Mouse (Mus musculus): ENCODE measurements around the gene Sdk1. TPM values are rescaled to one million over a fixed set of nuclear protein-coding genes. Genes with fewer than 3 reads are reported as not detected.

The Sdk1 gene
- polyA plus RNA-seq, 1 experiment, result 1.6 TPM

- H3K27ac ChIP-seq (ENCODE audit: control insufficient read depth, insufficient read depth, low read length), result no peak overlapping the region
- no peaks in the 10 kb centered on the region for H3K27me3 ChIP-seq (ENCODE audit: control insufficient read depth, insufficient read depth, low read length)
- no peaks in the 10 kb centered on the region for H3K4me1 ChIP-seq (replicated peaks; ENCODE audit: control insufficient read depth, insufficient read depth, low read length)
- H3K4me3 ChIP-seq (ENCODE audit: control insufficient read depth, insufficient read depth, low read length), result no peak overlapping the region
- TF ChIP-seq CTCF (IDR thresholded peaks at IDR 0.05; ENCODE audit: borderline replicate concordance, control insufficient read depth, extremely low read depth, insufficient read depth, low read length, poor library complexity) (no peak), POLR2A (IDR thresholded peaks at IDR 0.05; ENCODE audit: control insufficient read depth, extremely low read depth, insufficient read depth, low read length, poor library complexity) (no peak)
- 43% methylated on average over 8 of the region's 8 CpGs for WGBS
- DNase-seq, result no peak
- H3K36me3 ChIP-seq (ENCODE audit: control insufficient read depth, insufficient read depth, low read length), result no peaks in the 10 kb centered on the region
These were observed 301.8 kb downstream of the Sdk1 start for GRCm38 (mm10) chr5:141542890-141543666.

GRCm38 (mm10) chr5:141553444-141553843, 312.2 kb downstream of the Sdk1 start:
- no peaks in the 10 kb centered on the region for H3K4me1 ChIP-seq (replicated peaks; ENCODE audit: control insufficient read depth, insufficient read depth, low read length)
- H3K36me3 ChIP-seq (ENCODE audit: control insufficient read depth, insufficient read depth, low read length), result no peaks in the 10 kb centered on the region
- DNase-seq, result no peak
- WGBS, result 87% methylated on average over 9 of the region's 9 CpGs
- no peak overlapping the region for H3K27ac ChIP-seq (ENCODE audit: control insufficient read depth, insufficient read depth, low read length)
- TF ChIP-seq POLR2A (IDR thresholded peaks at IDR 0.05; ENCODE audit: control insufficient read depth, extremely low read depth, insufficient read depth, low read length, poor library complexity) (no peak), CTCF (IDR thresholded peaks at IDR 0.05; ENCODE audit: borderline replicate concordance, control insufficient read depth, extremely low read depth, insufficient read depth, low read length, poor library complexity) (no peak)
- H3K4me3 ChIP-seq (ENCODE audit: control insufficient read depth, insufficient read depth, low read length), result no peak overlapping the region
- H3K27me3 ChIP-seq (ENCODE audit: control insufficient read depth, insufficient read depth, low read length), result no peaks in the 10 kb centered on the region

- no peaks in the 10 kb centered on the region for H3K36me3 ChIP-seq (ENCODE audit: control insufficient read depth, insufficient read depth, low read length)
- H3K27ac ChIP-seq (ENCODE audit: control insufficient read depth, insufficient read depth, low read length), result no peak overlapping the region
- WGBS, result 87% methylated on average over 4 of the region's 4 CpGs
- H3K27me3 ChIP-seq (ENCODE audit: control insufficient read depth, insufficient read depth, low read length), result no peaks in the 10 kb centered on the region
- H3K4me1 ChIP-seq (replicated peaks; ENCODE audit: control insufficient read depth, insufficient read depth, low read length), result no peaks in the 10 kb centered on the region
- TF ChIP-seq POLR2A (IDR thresholded peaks at IDR 0.05; ENCODE audit: control insufficient read depth, extremely low read depth, insufficient read depth, low read length, poor library complexity) (no peak), CTCF (IDR thresholded peaks at IDR 0.05; ENCODE audit: borderline replicate concordance, control insufficient read depth, extremely low read depth, insufficient read depth, low read length, poor library complexity) (no peak)
- no peak overlapping the region for H3K4me3 ChIP-seq (ENCODE audit: control insufficient read depth, insufficient read depth, low read length)
- DNase-seq, result no peak
These were observed 317.4 kb downstream of the Sdk1 start for GRCm38 (mm10) chr5:141558731-141559130.

- no peak for DNase-seq
- WGBS, result 91% methylated on average over 5 of the region's 5 CpGs
- no peaks in the 10 kb centered on the region for H3K36me3 ChIP-seq (ENCODE audit: control insufficient read depth, insufficient read depth, low read length)
- no peak overlapping the region for H3K27ac ChIP-seq (ENCODE audit: control insufficient read depth, insufficient read depth, low read length)
- no peak overlapping the region for H3K4me3 ChIP-seq (ENCODE audit: control insufficient read depth, insufficient read depth, low read length)
- H3K4me1 ChIP-seq (replicated peaks; ENCODE audit: control insufficient read depth, insufficient read depth, low read length), result no peaks in the 10 kb centered on the region
- TF ChIP-seq POLR2A (IDR thresholded peaks at IDR 0.05; ENCODE audit: control insufficient read depth, extremely low read depth, insufficient read depth, low read length, poor library complexity) (no peak), CTCF (IDR thresholded peaks at IDR 0.05; ENCODE audit: borderline replicate concordance, control insufficient read depth, extremely low read depth, insufficient read depth, low read length, poor library complexity) (no peak)
- no peaks in the 10 kb centered on the region for H3K27me3 ChIP-seq (ENCODE audit: control insufficient read depth, insufficient read depth, low read length)
These were observed 319.0 kb downstream of the Sdk1 start for GRCm38 (mm10) chr5:141560325-141560724.

GRCm38 (mm10) chr5:141561989-141562560, 320.8 kb downstream of the Sdk1 start:
- Histone ChIP-seq H3K4me1 (replicated peaks; ENCODE audit: control insufficient read depth, insufficient read depth, low read length) (no peaks in the 10 kb centered on the region), H3K36me3 (ENCODE audit: control insufficient read depth, insufficient read depth, low read length) (no peaks in the 10 kb centered on the region), H3K27me3 (ENCODE audit: control insufficient read depth, insufficient read depth, low read length) (no peaks in the 10 kb centered on the region), H3K27ac (ENCODE audit: control insufficient read depth, insufficient read depth, low read length) (no peak overlapping the region), H3K4me3 (ENCODE audit: control insufficient read depth, insufficient read depth, low read length) (no peak overlapping the region)
- TF ChIP-seq POLR2A (IDR thresholded peaks at IDR 0.05; ENCODE audit: control insufficient read depth, extremely low read depth, insufficient read depth, low read length, poor library complexity) (no peak), CTCF (IDR thresholded peaks at IDR 0.05; ENCODE audit: borderline replicate concordance, control insufficient read depth, extremely low read depth, insufficient read depth, low read length, poor library complexity) (no peak)
- DNase-seq, result no peak
- 71% methylated on average over 3 of the region's 3 CpGs for WGBS

- H3K4me3 ChIP-seq (ENCODE audit: control insufficient read depth, insufficient read depth, low read length), result no peak overlapping the region
- H3K4me1 ChIP-seq (replicated peaks; ENCODE audit: control insufficient read depth, insufficient read depth, low read length), result no peaks in the 10 kb centered on the region
- TF ChIP-seq CTCF (IDR thresholded peaks at IDR 0.05; ENCODE audit: borderline replicate concordance, control insufficient read depth, extremely low read depth, insufficient read depth, low read length, poor library complexity), result no peak
- TF ChIP-seq POLR2A (IDR thresholded peaks at IDR 0.05; ENCODE audit: control insufficient read depth, extremely low read depth, insufficient read depth, low read length, poor library complexity), result no peak
- no peaks in the 10 kb centered on the region for H3K36me3 ChIP-seq (ENCODE audit: control insufficient read depth, insufficient read depth, low read length)
- H3K27me3 ChIP-seq (ENCODE audit: control insufficient read depth, insufficient read depth, low read length), result no peaks in the 10 kb centered on the region
- WGBS, result 84% methylated on average over 5 of the region's 5 CpGs
- no peak overlapping the region for H3K27ac ChIP-seq (ENCODE audit: control insufficient read depth, insufficient read depth, low read length)
- no peak for DNase-seq
These were observed 322.9 kb downstream of the Sdk1 start for GRCm38 (mm10) chr5:141564197-141564596.
